Mouse (Mus musculus): Measurements from ENCODE around the gene Nfia.

Gene Nfia

GRCm38 (mm10) chr4:97772641-97773040, at the start of gene Nfia:
Nfia (plus strand) TSS chr4:97772734.
- DNase-seq (ENCODE audit: low spot score) = no peak

- DNase-seq (ENCODE audit: low spot score) = no peak
Observed at GRCm38 (mm10) chr4:97723374-97723773, 49.2 kb upstream of the Nfia start.

DNA sequence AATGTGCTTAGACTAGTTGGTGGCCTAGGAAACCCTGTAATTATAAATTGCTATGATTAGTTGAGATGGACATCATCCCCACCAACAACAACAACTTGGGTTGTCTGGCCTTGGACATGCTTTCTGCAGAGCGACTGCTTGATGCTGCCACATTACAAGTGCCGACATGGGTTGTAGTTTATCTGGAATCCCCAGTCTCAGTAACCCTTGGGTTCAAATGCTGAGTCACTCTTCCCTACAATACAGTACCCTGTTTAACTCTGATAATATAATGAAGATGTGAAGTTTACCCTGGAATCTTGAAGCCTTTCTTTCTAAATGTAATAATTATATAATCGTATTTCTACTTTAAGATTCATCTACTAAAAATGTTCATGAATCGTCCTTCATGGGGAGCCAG, 44.0 kb upstream of the Nfia start:
- DNase-seq (ENCODE audit: low spot score) = no peak

GRCm38 (mm10) chr4:97729999-97730398, 42.5 kb upstream of the Nfia start:
- DNase-seq (ENCODE audit: low spot score) = no peak

DNA sequence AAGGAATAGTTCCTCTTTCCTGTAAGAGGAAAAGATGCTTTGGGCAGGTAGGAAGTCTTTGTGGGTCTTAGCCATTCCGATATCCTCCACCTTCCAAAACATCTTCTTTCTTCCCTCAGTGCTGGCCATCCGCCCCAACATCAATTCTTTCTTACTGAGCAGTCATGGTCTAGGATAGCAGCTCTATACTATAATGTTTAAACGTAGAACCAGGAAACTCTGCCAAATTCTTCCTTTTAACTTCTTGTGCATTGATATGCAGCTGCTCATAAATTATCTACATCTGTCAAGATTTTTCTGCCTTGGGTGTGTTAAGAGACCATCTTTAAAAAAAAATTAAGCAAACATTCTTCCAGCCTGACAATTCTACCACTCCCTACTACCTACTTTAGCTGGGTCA, 42.1 kb upstream of the Nfia start:
- DNase-seq (ENCODE audit: low spot score) = no peak

DNA sequence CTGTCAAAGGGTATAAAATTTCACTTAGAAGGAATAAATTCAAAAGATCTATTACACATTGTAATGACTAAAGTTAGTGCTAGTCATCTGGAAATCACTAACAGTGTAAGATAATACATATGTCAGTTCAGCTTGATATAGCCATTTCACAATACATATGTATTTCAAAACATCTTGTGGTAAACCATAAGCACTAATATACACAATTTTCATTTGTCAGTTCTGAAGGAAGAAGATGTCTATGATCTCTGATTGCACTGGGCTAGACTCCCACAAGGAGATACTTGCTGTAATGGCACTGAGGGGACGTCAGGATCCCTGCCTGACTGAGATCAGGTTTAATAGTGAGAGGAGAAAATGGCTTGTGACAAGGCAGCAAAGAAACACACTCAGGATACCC, 39.1 kb upstream of the Nfia start:
- no peak for DNase-seq (ENCODE audit: low spot score)

DNA sequence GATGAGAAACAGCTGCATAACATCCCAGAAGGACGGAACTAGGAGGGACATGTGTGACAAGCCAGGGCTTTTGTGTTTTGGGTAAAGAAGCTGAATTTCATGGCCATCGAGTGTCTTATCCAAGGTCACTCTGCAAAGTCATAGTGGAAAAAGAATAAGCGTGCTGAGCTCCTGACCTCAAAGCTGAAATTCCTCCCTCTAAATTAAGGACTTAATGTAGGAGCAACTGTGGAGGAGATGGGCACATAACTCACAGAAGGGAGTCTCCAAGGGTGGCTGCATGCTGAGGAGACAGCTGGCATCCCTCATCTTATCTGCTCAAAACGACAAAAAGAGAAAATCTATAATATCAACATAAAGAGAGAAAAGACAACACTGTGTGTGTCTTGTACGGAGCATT, 28.6 kb upstream of the Nfia start:
- no peak for DNase-seq (ENCODE audit: low spot score)

- peak; percentile 39 for DNase-seq (ENCODE audit: low spot score)
Observed at GRCm38 (mm10) chr4:97745296-97746105, 27.0 kb upstream of the Nfia start.

DNA sequence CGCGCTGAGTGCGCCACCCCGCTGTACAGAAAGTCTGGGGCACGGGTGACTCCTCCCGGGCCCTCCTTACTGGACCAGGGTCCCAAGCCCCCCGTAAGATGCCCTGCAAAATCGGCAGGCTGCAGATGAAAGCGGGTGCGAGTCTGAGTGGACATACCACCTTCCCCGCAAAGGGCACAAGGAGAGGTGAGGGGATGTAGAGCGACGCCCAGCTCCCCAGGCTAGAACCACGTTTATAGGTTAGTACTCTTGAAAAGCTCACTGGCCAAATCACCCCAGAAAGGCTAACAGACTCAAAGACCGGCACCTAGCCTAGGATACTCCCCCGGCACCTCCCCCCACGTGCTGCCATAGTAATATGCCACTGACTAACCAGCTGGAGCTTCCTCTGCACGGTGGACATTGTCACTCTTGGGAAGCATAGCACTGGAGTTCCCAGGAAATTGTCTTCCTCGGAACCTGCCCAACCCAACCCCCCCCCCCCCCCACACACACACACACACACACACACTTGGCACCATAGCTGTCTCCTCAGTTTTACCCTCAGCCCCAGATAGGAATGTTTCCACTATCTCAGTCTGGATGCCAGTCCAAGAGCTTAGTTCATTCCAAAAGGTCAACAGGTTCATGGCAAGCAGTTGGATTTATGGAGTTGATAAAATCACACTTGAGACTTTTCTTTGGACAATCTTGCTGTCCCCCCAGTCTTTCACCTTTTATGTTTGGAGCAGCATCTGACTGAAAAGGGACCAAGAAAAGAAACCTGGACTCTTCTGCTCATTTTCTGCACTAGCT, 26.2 kb upstream of the Nfia start:
- no peak for DNase-seq (ENCODE audit: low spot score)

GRCm38 (mm10) chr4:97750401-97750800, 22.1 kb upstream of the Nfia start:
- no peak for DNase-seq (ENCODE audit: low spot score)

DNA sequence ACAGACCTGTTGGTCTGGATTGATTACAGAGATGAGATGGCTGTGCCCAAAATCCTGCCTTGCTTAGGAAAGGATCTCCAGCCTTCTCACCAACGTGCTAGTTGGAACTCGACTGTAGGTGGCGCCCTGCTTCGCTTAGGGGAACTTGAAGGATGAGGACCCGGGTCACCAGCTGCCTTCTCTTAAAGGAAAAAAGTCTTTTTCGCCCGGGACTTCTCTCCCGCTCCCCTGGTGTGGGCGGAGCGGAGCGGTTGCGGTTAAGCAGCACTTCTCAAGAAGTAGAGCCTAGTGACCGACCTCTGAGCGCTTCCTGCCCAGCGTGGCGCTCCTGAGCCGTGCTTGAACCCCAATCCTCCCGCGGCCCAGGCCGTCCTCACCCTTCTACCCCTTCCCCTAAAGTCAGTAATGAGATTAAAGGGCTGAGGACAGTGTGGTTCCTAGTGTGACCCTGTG, 21.5 kb upstream of the Nfia start:
- peak; percentile 71 for DNase-seq (ENCODE audit: low spot score)

GRCm38 (mm10) chr4:97751483-97752251, 20.9 kb upstream of the Nfia start:
- no peak for DNase-seq (ENCODE audit: low spot score)

GRCm38 (mm10) chr4:97752276-97753010, 20.1 kb upstream of the Nfia start:
- no peak for DNase-seq (ENCODE audit: low spot score)

DNA sequence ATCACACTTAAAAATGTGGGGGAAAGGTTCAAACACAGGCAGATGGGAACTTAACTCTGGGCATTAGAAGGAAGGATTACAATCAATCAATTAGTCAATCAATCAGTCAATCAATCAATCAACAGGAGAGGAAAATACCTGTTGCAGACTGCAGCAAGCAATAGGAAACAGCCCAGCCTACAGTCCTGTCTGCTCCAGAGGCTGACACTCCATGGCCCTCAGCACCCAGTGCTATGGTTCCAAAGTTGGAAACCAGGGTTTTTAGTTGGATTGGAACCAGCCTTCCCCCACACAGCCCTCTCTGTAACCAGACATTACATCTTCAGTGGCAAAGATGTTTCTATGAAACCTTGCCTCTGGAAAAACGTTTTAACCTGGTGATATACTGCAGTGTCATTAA, 19.0 kb upstream of the Nfia start:
- no peak for DNase-seq (ENCODE audit: low spot score)

DNA sequence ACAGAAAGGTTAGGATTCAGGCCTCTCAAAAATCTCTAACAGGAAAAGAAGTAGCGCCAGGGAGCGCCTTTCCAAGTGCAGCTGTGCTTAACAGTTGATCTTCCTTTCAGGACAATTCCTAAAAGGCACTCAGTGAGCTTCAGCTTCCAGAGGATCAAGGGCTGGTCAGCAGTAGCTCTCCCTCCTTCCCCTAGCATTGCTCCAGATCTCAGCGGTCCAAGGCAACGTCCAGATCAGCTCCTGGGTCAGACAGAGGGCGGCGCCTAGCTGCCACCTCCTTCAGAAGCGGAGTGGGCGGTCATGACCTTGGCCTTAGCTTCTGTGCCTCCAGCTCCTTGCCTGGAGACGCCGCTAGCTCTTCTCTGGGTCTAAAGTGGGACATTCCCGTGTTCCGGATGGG, 18.3 kb upstream of the Nfia start:
- DNase-seq (ENCODE audit: low spot score) = no peak

GRCm38 (mm10) chr4:97757207-97757977, 15.1 kb upstream of the Nfia start:
- DNase-seq (ENCODE audit: low spot score) = no peak

DNA sequence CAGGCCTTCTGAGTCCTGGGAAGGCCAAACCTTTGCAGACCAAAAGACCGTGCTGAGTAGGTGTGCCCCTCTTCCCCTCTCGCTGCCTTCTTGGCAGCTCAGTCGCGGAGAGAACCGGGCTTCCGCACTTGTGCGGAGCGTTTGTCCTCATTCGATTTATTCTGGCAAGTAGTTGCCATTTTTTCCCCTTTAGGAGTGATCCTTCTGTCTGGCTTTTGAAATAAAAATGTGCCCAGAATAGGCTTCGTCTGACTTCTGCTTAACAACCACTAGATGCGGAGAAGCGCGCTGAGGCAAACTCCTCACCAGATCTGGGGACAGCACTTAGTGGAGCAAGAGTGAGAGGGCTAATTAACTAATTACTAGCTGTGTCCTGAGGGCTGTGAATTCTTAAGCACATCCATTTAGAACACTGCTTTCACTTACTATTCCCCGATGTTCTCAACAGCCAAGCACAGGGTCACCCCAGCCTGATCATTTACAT, 14.5 kb upstream of the Nfia start:
- DNase-seq (ENCODE audit: low spot score) = no peak

- no peak for DNase-seq (ENCODE audit: low spot score)
Observed at GRCm38 (mm10) chr4:97758661-97759060, 13.9 kb upstream of the Nfia start.

DNA sequence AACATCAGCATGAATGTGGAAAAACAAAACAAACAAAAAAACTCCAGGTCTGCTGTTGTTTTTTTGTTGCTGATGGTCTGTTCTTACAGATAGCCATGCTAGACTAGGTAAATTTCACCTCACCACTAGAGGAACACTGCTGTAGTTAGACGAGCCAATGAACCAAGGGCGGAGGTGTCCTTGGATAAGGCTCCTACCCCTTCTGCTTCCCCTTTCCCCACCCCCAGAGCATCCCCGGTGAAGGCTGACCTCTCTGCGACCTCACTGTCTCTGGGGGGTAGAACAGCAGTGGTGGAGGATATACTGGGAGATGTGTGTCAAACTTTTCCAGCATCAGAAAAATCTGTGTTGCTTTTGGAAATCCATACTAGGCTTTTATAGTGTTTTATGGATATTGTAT, 7.9 kb upstream of the Nfia start:
- DNase-seq (ENCODE audit: low spot score) = no peak

GRCm38 (mm10) chr4:97765341-97766020, 7.1 kb upstream of the Nfia start:
- no peak for DNase-seq (ENCODE audit: low spot score)
